Mouse (Mus musculus) C2C12 (cell line): ENCODE data around the gene Uggt1.

Experiments
- CEBPB ChIP-seq: IDR thresholded peaks from one replicate; pipeline ENCODE4 v1.6.1; 2011; ENCODE audit warnings: low read depth, mild to moderate bottlenecking, control low read depth, moderate library complexity
- CTCF ChIP-seq: IDR thresholded peaks from one replicate; pipeline ENCODE4 v1.5.1; 2011; ENCODE audit not compliant: control insufficient read depth, insufficient read depth, insufficient read length

GRCm38 (mm10) chr1:36271516-36272230 lies 27.2 kb upstream of the Uggt1 start:
- TF ChIP-seq CTCF (no peak), CEBPB (no peak)
